Mouse (Mus musculus): Measurements from ENCODE around the gene Ptger2.

- TF ChIP-seq POLR2A (IDR thresholded peaks at IDR 0.05; ENCODE audit: low read depth, low read length): no peak
- TF ChIP-seq CTCF (IDR thresholded peaks at IDR 0.05; ENCODE audit: extremely low read depth, insufficient read length, insufficient replicate concordance, low read depth, low read length): no peak
Measured at GRCm38 (mm10) chr14:45049689-45050418, 61.9 kb downstream of the Ptger2 start.
